Mouse (Mus musculus) gastrocnemius, postnatal 25 days (tissue): ENCODE results near the gene Tbc1d2. TPM values are rescaled to one million over a fixed set of nuclear protein-coding genes. Genes with fewer than 3 reads are reported as not detected.
"Not testable (repeated sequence)": the region's sequence is repeated elsewhere in the genome, so short reads cannot be mapped to it uniquely, and the experiment has no call there.

Source experiments
- DNase-seq: peaks from one replicate; pipeline ENCODE4 v3.0.0; 2022
- total RNA-seq, 2 experiments: library from RNA; stranded (reverse); gene quantifications; 1 replicate in 1 of 2; 2 replicates in 1 of 2; pipeline ENCODE4 v1.2.3; 2021

The Tbc1d2 gene
- total RNA-seq, 2 experiments from 2014 or later: 0.64 to 0.78 TPM

- DNase-seq: no peak
These were observed 6.9 kb downstream of the Tbc1d2 start for GRCm38 (mm10) chr4:46642924-46643675.

GRCm38 (mm10) chr4:46641283-46641682 lies 8.7 kb downstream of the Tbc1d2 start:
- no peak for DNase-seq

- no peak for DNase-seq
These were observed 10.1 kb downstream of the Tbc1d2 start for GRCm38 (mm10) chr4:46639866-46640265.

- not testable (repeated sequence) for DNase-seq
These were observed 12.8 kb downstream of the Tbc1d2 start for GRCm38 (mm10) chr4:46637250-46637649.

- DNase-seq: no peak
These were observed 14.1 kb downstream of the Tbc1d2 start for GRCm38 (mm10) chr4:46635702-46636430.

GRCm38 (mm10) chr4:46634881-46635280 lies 15.1 kb downstream of the Tbc1d2 start:
- no peak for DNase-seq

GRCm38 (mm10) chr4:46633565-46633964 lies 16.4 kb downstream of the Tbc1d2 start:
- not testable (repeated sequence) for DNase-seq

GRCm38 (mm10) chr4:46632465-46632864 lies 17.5 kb downstream of the Tbc1d2 start:
- no peak for DNase-seq

- no peak for DNase-seq
These were observed 19.6 kb downstream of the Tbc1d2 start for GRCm38 (mm10) chr4:46630390-46630789.

GRCm38 (mm10) chr4:46628873-46629272 lies 21.1 kb downstream of the Tbc1d2 start:
- DNase-seq: no peak

GRCm38 (mm10) chr4:46628081-46628480 lies 21.9 kb downstream of the Tbc1d2 start:
- no peak for DNase-seq

- no peak for DNase-seq
These were observed 24.9 kb downstream of the Tbc1d2 start for GRCm38 (mm10) chr4:46625101-46625500.

GRCm38 (mm10) chr4:46623007-46623406 lies 27.0 kb downstream of the Tbc1d2 start:
- DNase-seq: no peak

GRCm38 (mm10) chr4:46620946-46621345 lies 29.1 kb downstream of the Tbc1d2 start:
- DNase-seq: no peak

- DNase-seq: no peak
These were observed 29.7 kb downstream of the Tbc1d2 start for GRCm38 (mm10) chr4:46620330-46620729.

- DNase-seq: no peak
These were observed 31.7 kb downstream of the Tbc1d2 start for GRCm38 (mm10) chr4:46618196-46618817.

- DNase-seq: no peak
These were observed 32.6 kb downstream of the Tbc1d2 start for GRCm38 (mm10) chr4:46617408-46617807.

GRCm38 (mm10) chr4:46614641-46615040 lies 35.4 kb downstream of the Tbc1d2 start:
- DNase-seq: no peak

GRCm38 (mm10) chr4:46613618-46614017 lies 36.4 kb downstream of the Tbc1d2 start:
- no peak for DNase-seq

GRCm38 (mm10) chr4:46611181-46611580 lies 38.8 kb downstream of the Tbc1d2 start:
- DNase-seq: peak; percentile 44

- no peak for DNase-seq
These were observed 42.4 kb downstream of the Tbc1d2 start for GRCm38 (mm10) chr4:46607601-46608000.

- no peak for DNase-seq
These were observed 44.6 kb downstream of the Tbc1d2 start for GRCm38 (mm10) chr4:46605451-46605850.

GRCm38 (mm10) chr4:46602704-46603103 lies 47.3 kb downstream of the Tbc1d2 start:
- DNase-seq: no peak
